Mouse (Mus musculus) embryonic fibroblast, embryonic 13.5 days (primary cell): ENCODE data around the gene Gpbar1. TPM values are rescaled to one million over a fixed set of nuclear protein-coding genes. Genes with fewer than 3 reads are reported as not detected.

Experiments
- H3K27ac ChIP-seq: 2 replicates; pipeline ENCODE4 v1.5.1; 2012; ENCODE audit warnings: low read length, control low read depth, inconsistent platforms; ENCODE audit not compliant: insufficient read depth
- H3K4me1 ChIP-seq: 2 replicates; pipeline ENCODE4 v1.6.1; 2011; ENCODE audit warnings: low read length; ENCODE audit not compliant: control insufficient read depth, insufficient read depth
- H3K4me3 ChIP-seq: 2 replicates; pipeline ENCODE4 v1.5.1; 2011; ENCODE audit warnings: mild to moderate bottlenecking, control low read depth, low read length; ENCODE audit not compliant: insufficient read depth
- CTCF ChIP-seq: IDR thresholded peaks from 2 replicates; pipeline ENCODE4 v1.5.1; 2011; ENCODE audit warnings: mild to moderate bottlenecking, control low read depth, low read length, moderate library complexity, borderline replicate concordance; ENCODE audit not compliant: insufficient read depth
- POLR2A ChIP-seq: IDR thresholded peaks from 2 replicates; pipeline ENCODE4 v1.6.1; 2011; ENCODE audit warnings: low read depth, mild to moderate bottlenecking, control low read depth, low read length, moderate library complexity
- polyA plus RNA-seq: library from polyadenylated mRNA; stranded (reverse); fragments of >200 nt; gene quantifications from 2 replicates; pipeline ENCODE4 v1.2.4, GENCODE M21; 2011; ENCODE audit warnings: low read depth; ENCODE audit not compliant: missing spikeins, insufficient read length

Gpbar1 gene
- polyA plus RNA-seq, 1 experiment, result 1.3 TPM

GRCm38 (mm10) chr1:74271659-74272058 is 6.7 kb upstream of the Gpbar1 start:
- TF ChIP-seq CTCF (no peak), POLR2A (no peak)
- peaks cover 2% of the 10 kb centered on the region; the same call in 1 of the 2 replicates for H3K4me1 ChIP-seq
- no peak overlapping the region for H3K27ac ChIP-seq
- no peak overlapping the region for H3K4me3 ChIP-seq

GRCm38 (mm10) chr1:74275015-74275414 is 3.3 kb upstream of the Gpbar1 start:
- TF ChIP-seq POLR2A (no peak), CTCF (no peak)
- 0 out of 2 replicates have a peak, but pooled peaks cover 2% of the 10 kb centered on the region for H3K4me1 ChIP-seq
- peak overlapping the region; percentile 13 for H3K27ac ChIP-seq
- H3K4me3 ChIP-seq, result no peak overlapping the region

GRCm38 (mm10) chr1:74277041-74277440 is 1.3 kb upstream of the Gpbar1 start:
- no peak for TF ChIP-seq CTCF
- no peak for TF ChIP-seq POLR2A
- Histone ChIP-seq H3K4me1 (0 out of 2 replicates have a peak, but pooled peaks cover 2% of the 10 kb centered on the region), H3K4me3 (no peak overlapping the region), H3K27ac (no peak overlapping the region)

GRCm38 (mm10) chr1:74277883-74278537 is 340 bp upstream of the Gpbar1 start:
- TF ChIP-seq POLR2A (no peak), CTCF (no peak)

GRCm38 (mm10) chr1:74278988-74279387 is 638 bp downstream of the Gpbar1 start:
- H3K4me3 ChIP-seq, result no peak overlapping the region
- H3K4me1 ChIP-seq, result peaks cover 4% of the 10 kb centered on the region; the same call in 1 of the 2 replicates
- H3K27ac ChIP-seq, result no peak overlapping the region
- TF ChIP-seq POLR2A, result no peak
- no peak for TF ChIP-seq CTCF

More at GRCm38 (mm10) chr1:74277883-74278537, 340 bp upstream of the Gpbar1 start:
- Histone ChIP-seq H3K27ac (no peak overlapping the region), H3K4me3 (no peak overlapping the region), H3K4me1 (peaks cover 3% of the 10 kb centered on the region; the same call in 1 of the 2 replicates)

GRCm38 (mm10) chr1:74280591-74281325 is 2.4 kb downstream of the Gpbar1 start:
- TF ChIP-seq POLR2A, result no peak
- no peak for TF ChIP-seq CTCF
- Histone ChIP-seq H3K27ac (no peak overlapping the region), H3K4me1 (peaks cover 2% of the 10 kb centered on the region), H3K4me3 (no peak overlapping the region)

- Histone ChIP-seq H3K4me3 (no peak overlapping the region), H3K4me1 (peaks cover 4% of the 10 kb centered on the region), H3K27ac (no peak overlapping the region)
- no peak for TF ChIP-seq CTCF
- TF ChIP-seq POLR2A, result no peak
These were observed 3.0 kb downstream of the Gpbar1 start for GRCm38 (mm10) chr1:74281372-74281771.

GRCm38 (mm10) chr1:74281886-74282285 is 3.5 kb downstream of the Gpbar1 start:
- TF ChIP-seq POLR2A, result no peak
- TF ChIP-seq CTCF, result no peak
- Histone ChIP-seq H3K4me3 (no peak overlapping the region), H3K27ac (no peak overlapping the region), H3K4me1 (peaks cover 4% of the 10 kb centered on the region)

- no peak overlapping the region for H3K4me3 ChIP-seq
- no peak for TF ChIP-seq POLR2A
- peaks cover 4% of the 10 kb centered on the region for H3K4me1 ChIP-seq
- no peak overlapping the region for H3K27ac ChIP-seq
These were observed 4.7 kb downstream of the Gpbar1 start for GRCm38 (mm10) chr1:74282896-74283625.
